Mouse (Mus musculus): ENCODE results near the gene Dand5. TPM values are rescaled to one million over a fixed set of nuclear protein-coding genes. Genes with fewer than 3 reads are reported as not detected.

Dand5 gene
- polyA plus RNA-seq, 1 experiment from 2014 or later, result 8.1 TPM

GRCm38 (mm10) chr8:84777899-84778637 lies 44.6 kb downstream of the Dand5 start:
- Histone ChIP-seq H3K4me1 (peaks cover 85% of the 10 kb centered on the region), H3K9me3 (no peaks in the 10 kb centered on the region), H3K27ac (replicated peaks) (peak overlapping the region; percentile 97), H3K9ac (replicated peaks) (peak overlapping the region; percentile 65), H3K27me3 (peaks cover 14% of the 10 kb centered on the region), H3K4me3 (0 out of 2 replicates have a peak overlapping the region, but pooled peaks have one; percentile 0), H3K4me2 (replicated peaks) (peak overlapping the region; percentile 43), H3K36me3 (no peaks in the 10 kb centered on the region)
- WGBS, result 27% methylated on average over 10 of the region's 10 CpGs
- no peak for ATAC-seq (replicated peaks)

- no peaks in the 10 kb centered on the region for H3K9me3 ChIP-seq
- 0 out of 2 replicates have a peak overlapping the region, but pooled peaks have one; percentile 41 for H3K9ac ChIP-seq (replicated peaks)
- H3K4me3 ChIP-seq, result no peak overlapping the region
- H3K27ac ChIP-seq (replicated peaks), result peak overlapping the region; percentile 97
- WGBS, result 17% methylated on average over 1 of the region's 1 CpGs
- peaks cover 85% of the 10 kb centered on the region for H3K4me1 ChIP-seq
- peak overlapping the region; percentile 70 for H3K4me2 ChIP-seq (replicated peaks)
- H3K36me3 ChIP-seq, result no peaks in the 10 kb centered on the region
- H3K27me3 ChIP-seq, result peaks cover 8% of the 10 kb centered on the region; the same call in 1 of the 2 replicates
- no peak for ATAC-seq (replicated peaks)
Observed at GRCm38 (mm10) chr8:84776569-84776968, 46.1 kb downstream of the Dand5 start.

GRCm38 (mm10) chr8:84775621-84776113 lies 47.0 kb downstream of the Dand5 start:
- no peak for ATAC-seq (replicated peaks)
- Histone ChIP-seq H3K27me3 (peaks cover 4% of the 10 kb centered on the region; the same call in 1 of the 2 replicates), H3K36me3 (no peaks in the 10 kb centered on the region), H3K4me3 (peak overlapping the region; percentile 13), H3K27ac (replicated peaks) (peak overlapping the region; percentile 97), H3K4me2 (replicated peaks) (peak overlapping the region; percentile 70), H3K9me3 (no peaks in the 10 kb centered on the region), H3K4me1 (peaks cover 81% of the 10 kb centered on the region), H3K9ac (replicated peaks) (peak overlapping the region; percentile 41)
- 4% methylated on average over 7 of the region's 7 CpGs for WGBS

GRCm38 (mm10) chr8:84775105-84775591 lies 47.5 kb downstream of the Dand5 start:
- Histone ChIP-seq H3K27me3 (peaks cover 4% of the 10 kb centered on the region; the same call in 1 of the 2 replicates), H3K4me3 (peak overlapping the region; percentile 13), H3K9me3 (no peaks in the 10 kb centered on the region), H3K4me2 (replicated peaks) (peak overlapping the region; percentile 70), H3K4me1 (peaks cover 79% of the 10 kb centered on the region), H3K36me3 (no peaks in the 10 kb centered on the region), H3K9ac (replicated peaks) (peak overlapping the region; percentile 41), H3K27ac (replicated peaks) (peak overlapping the region; percentile 97)
- WGBS, result 6% methylated on average over 13 of the region's 13 CpGs
- ATAC-seq (replicated peaks), result no peak

- WGBS, result 2% methylated on average over 10 of the region's 10 CpGs
- peaks cover 78% of the 10 kb centered on the region for H3K4me1 ChIP-seq
- peaks cover 4% of the 10 kb centered on the region; the same call in 1 of the 2 replicates for H3K27me3 ChIP-seq
- H3K4me2 ChIP-seq (replicated peaks), result peak overlapping the region; percentile 70
- H3K9me3 ChIP-seq, result no peaks in the 10 kb centered on the region
- no peaks in the 10 kb centered on the region for H3K36me3 ChIP-seq
- H3K27ac ChIP-seq (replicated peaks), result peak overlapping the region; percentile 97
- peak overlapping the region; percentile 43; the same call in 1 of the 2 replicates for H3K4me3 ChIP-seq
- peak; percentile 66 for ATAC-seq (replicated peaks)
- peak overlapping the region; percentile 29; the same call in 1 of the 2 replicates for H3K9ac ChIP-seq (replicated peaks)
Observed at GRCm38 (mm10) chr8:84774473-84774911, 48.1 kb downstream of the Dand5 start.

GRCm38 (mm10) chr8:84773833-84774232 lies 48.8 kb downstream of the Dand5 start:
- Histone ChIP-seq H3K4me1 (peaks cover 78% of the 10 kb centered on the region), H3K27me3 (peaks cover 4% of the 10 kb centered on the region; the same call in 1 of the 2 replicates), H3K4me2 (replicated peaks) (peak overlapping the region; percentile 70), H3K9me3 (no peaks in the 10 kb centered on the region), H3K9ac (replicated peaks) (peak overlapping the region; percentile 81), H3K27ac (replicated peaks) (peak overlapping the region; percentile 97), H3K36me3 (no peaks in the 10 kb centered on the region), H3K4me3 (peak overlapping the region; percentile 43)
- ATAC-seq (replicated peaks), result peak; percentile 92
- under 1% methylated on average over 16 of the region's 19 CpGs for WGBS

- Histone ChIP-seq H3K4me3 (peak overlapping the region; percentile 43), H3K4me1 (peaks cover 78% of the 10 kb centered on the region), H3K9me3 (no peaks in the 10 kb centered on the region), H3K36me3 (no peaks in the 10 kb centered on the region), H3K9ac (replicated peaks) (peak overlapping the region; percentile 81), H3K27me3 (no peaks in the 10 kb centered on the region; the same call in 1 of the 2 replicates), H3K4me2 (replicated peaks) (peak overlapping the region; percentile 70), H3K27ac (replicated peaks) (peak overlapping the region; percentile 97)
- 3% methylated on average over 9 of the region's 9 CpGs for WGBS
- ATAC-seq (replicated peaks), result peak; percentile 38
Observed at GRCm38 (mm10) chr8:84773304-84773703, 49.3 kb downstream of the Dand5 start.

GRCm38 (mm10) chr8:84772628-84773027 lies 50.0 kb downstream of the Dand5 start:
- Histone ChIP-seq H3K4me1 (peaks cover 74% of the 10 kb centered on the region), H3K9me3 (no peaks in the 10 kb centered on the region), H3K4me3 (peak overlapping the region; percentile 43), H3K27ac (replicated peaks) (peak overlapping the region; percentile 97), H3K36me3 (no peaks in the 10 kb centered on the region), H3K9ac (replicated peaks) (peak overlapping the region; percentile 81), H3K27me3 (no peaks in the 10 kb centered on the region; the same call in 1 of the 2 replicates), H3K4me2 (replicated peaks) (peak overlapping the region; percentile 70)
- no peak for ATAC-seq (replicated peaks)
- WGBS, result 12% methylated on average over 2 of the region's 3 CpGs

GRCm38 (mm10) chr8:84771941-84772378 lies 50.7 kb downstream of the Dand5 start:
- ATAC-seq (replicated peaks), result no peak
- Histone ChIP-seq H3K9me3 (no peaks in the 10 kb centered on the region), H3K4me1 (peaks cover 71% of the 10 kb centered on the region), H3K9ac (replicated peaks) (peak overlapping the region; percentile 81), H3K27ac (replicated peaks) (peak overlapping the region; percentile 97), H3K4me3 (peak overlapping the region; percentile 43), H3K36me3 (no peaks in the 10 kb centered on the region), H3K27me3 (no peaks in the 10 kb centered on the region; the same call in 1 of the 2 replicates), H3K4me2 (replicated peaks) (peak overlapping the region; percentile 70)
- 8% methylated on average over 34 of the region's 34 CpGs for WGBS

GRCm38 (mm10) chr8:84771000-84771687 lies 51.5 kb downstream of the Dand5 start:
- no peak for ATAC-seq (replicated peaks)
- Histone ChIP-seq H3K4me1 (peaks cover 72% of the 10 kb centered on the region), H3K9ac (replicated peaks) (peak overlapping the region; percentile 81), H3K27me3 (no peaks in the 10 kb centered on the region; the same call in 1 of the 2 replicates), H3K9me3 (no peaks in the 10 kb centered on the region), H3K4me2 (replicated peaks) (peak overlapping the region; percentile 70), H3K36me3 (no peaks in the 10 kb centered on the region), H3K4me3 (peak overlapping the region; percentile 43), H3K27ac (replicated peaks) (peak overlapping the region; percentile 97)
- WGBS, result 32% methylated on average over 5 of the region's 5 CpGs

GRCm38 (mm10) chr8:84770100-84770953 lies 52.3 kb downstream of the Dand5 start:
- Histone ChIP-seq H3K9ac (replicated peaks) (peak overlapping the region; percentile 81), H3K4me3 (peak overlapping the region; percentile 43), H3K4me2 (replicated peaks) (peak overlapping the region; percentile 70), H3K36me3 (no peaks in the 10 kb centered on the region), H3K9me3 (no peaks in the 10 kb centered on the region), H3K27me3 (no peaks in the 10 kb centered on the region; the same call in 1 of the 2 replicates), H3K27ac (replicated peaks) (peak overlapping the region; percentile 97), H3K4me1 (peaks cover 72% of the 10 kb centered on the region)
- 18% methylated on average over 12 of the region's 12 CpGs for WGBS
- no peak for ATAC-seq (replicated peaks)
